Mouse (Mus musculus) kidney, adult 9 months (tissue): ENCODE data around the gene Glrp1.

Experiments used
- DNase-seq: peaks from one replicate; pipeline ENCODE4 v3.0.0; 2022

The Glrp1 gene

GRCm38 (mm10) chr1:88509789-88510188 is at the start of gene Glrp1:
Glrp1 (minus strand) TSS chr1:88510066.
- no peak for DNase-seq

GRCm38 (mm10) chr1:88559258-88559657 is 49.4 kb upstream of the Glrp1 start:
- no peak for DNase-seq

GRCm38 (mm10) chr1:88558793-88559192 is 48.9 kb upstream of the Glrp1 start:
- no peak for DNase-seq

- no peak for DNase-seq
These were observed 46.5 kb upstream of the Glrp1 start for GRCm38 (mm10) chr1:88556401-88556800.

- no peak for DNase-seq
These were observed 43.8 kb upstream of the Glrp1 start for GRCm38 (mm10) chr1:88553500-88554187.

- DNase-seq, result no peak
These were observed 39.4 kb upstream of the Glrp1 start for GRCm38 (mm10) chr1:88549263-88549662.

GRCm38 (mm10) chr1:88547172-88547571 is 37.3 kb upstream of the Glrp1 start:
- DNase-seq, result no peak

- DNase-seq, result no peak
These were observed 33.7 kb upstream of the Glrp1 start for GRCm38 (mm10) chr1:88543608-88544007.

- DNase-seq, result no peak
These were observed 30.0 kb upstream of the Glrp1 start for GRCm38 (mm10) chr1:88539823-88540222.

GRCm38 (mm10) chr1:88539256-88539655 is 29.4 kb upstream of the Glrp1 start:
- no peak for DNase-seq

- DNase-seq, result no peak
These were observed 26.4 kb upstream of the Glrp1 start for GRCm38 (mm10) chr1:88536308-88536707.

- no peak for DNase-seq
These were observed 24.2 kb upstream of the Glrp1 start for GRCm38 (mm10) chr1:88534091-88534490.

GRCm38 (mm10) chr1:88526161-88526560 is 16.3 kb upstream of the Glrp1 start:
- DNase-seq, result no peak

GRCm38 (mm10) chr1:88525622-88526021 is 15.8 kb upstream of the Glrp1 start:
- no peak for DNase-seq

- no peak for DNase-seq
These were observed 11.4 kb upstream of the Glrp1 start for GRCm38 (mm10) chr1:88521170-88521747.

- no peak for DNase-seq
These were observed 3.7 kb upstream of the Glrp1 start for GRCm38 (mm10) chr1:88513613-88514012.

- no peak for DNase-seq
These were observed 2.0 kb downstream of the Glrp1 start for GRCm38 (mm10) chr1:88507886-88508285.

- DNase-seq, result no peak
These were observed 2.7 kb downstream of the Glrp1 start for GRCm38 (mm10) chr1:88507214-88507613.

GRCm38 (mm10) chr1:88506412-88506811 is 3.5 kb downstream of the Glrp1 start:
- DNase-seq, result no peak

GRCm38 (mm10) chr1:88505697-88506096 is 4.2 kb downstream of the Glrp1 start:
- no peak for DNase-seq

- DNase-seq, result no peak
These were observed 5.3 kb downstream of the Glrp1 start for GRCm38 (mm10) chr1:88504531-88504945.

- DNase-seq, result no peak
These were observed 7.0 kb downstream of the Glrp1 start for GRCm38 (mm10) chr1:88502822-88503221.

- DNase-seq, result no peak
These were observed 10.6 kb downstream of the Glrp1 start for GRCm38 (mm10) chr1:88499230-88499737.

- no peak for DNase-seq
These were observed 12.5 kb downstream of the Glrp1 start for GRCm38 (mm10) chr1:88497407-88497806.

- no peak for DNase-seq
These were observed 17.5 kb downstream of the Glrp1 start for GRCm38 (mm10) chr1:88492415-88492814.
